8 mouse cellular contexts compared by ENCODE assay signal in genomic region chr11:100527066-100527457, GRCm38 (mm10). TPM values are rescaled to one million over a fixed set of nuclear protein-coding genes. Genes with fewer than 3 reads are reported as not detected.
A peak's percentile ranks its signal among the peaks of the same experiment; 100 is the strongest.
DNase-seq lines count a peak whose midpoint lies in the region; ATAC-seq and TF ChIP-seq lines count a peak whose summit lies in the region.

No protein-coding gene starts in this region.

- no peaks in the 10 kb centered on the region for H3K9me3 ChIP-seq in embryonic facial prominence, embryonic 11.5 days (replicated peaks; ENCODE audit: control insufficient read depth, low read length)
- no peaks in the 10 kb centered on the region for H3K9me3 ChIP-seq in limb, embryonic 14.5 days (ENCODE audit: control insufficient read depth, low read length)
- H3K9me3 ChIP-seq in midbrain, embryonic 14.5 days (ENCODE audit: control insufficient read depth, low read length), result no peaks in the 10 kb centered on the region

- peak overlapping the region; percentile 89 for H3K4me3 ChIP-seq in embryonic facial prominence, embryonic 11.5 days (ENCODE audit: low read depth, low read length)
- H3K4me3 ChIP-seq in limb, embryonic 14.5 days (replicated peaks; ENCODE audit: low read length), result peak overlapping the region; percentile 83
- peak overlapping the region; percentile 90 for H3K4me3 ChIP-seq in midbrain, embryonic 14.5 days (replicated peaks; ENCODE audit: low read depth, low read length)

- H3K27me3 ChIP-seq in embryonic facial prominence, embryonic 11.5 days (ENCODE audit: control insufficient read depth, insufficient read depth, low read length), result no peaks in the 10 kb centered on the region
- H3K27me3 ChIP-seq in limb, embryonic 14.5 days (ENCODE audit: control insufficient read depth, insufficient read depth, low read length), result no peaks in the 10 kb centered on the region
- H3K27me3 ChIP-seq in midbrain, embryonic 14.5 days (ENCODE audit: control insufficient read depth, insufficient read depth, low read length), result no peaks in the 10 kb centered on the region

- H3K36me3 ChIP-seq in embryonic facial prominence, embryonic 11.5 days (replicated peaks; ENCODE audit: control insufficient read depth, insufficient read depth, low read depth, low read length), result peaks cover 10% of the 10 kb centered on the region
- peaks cover 19% of the 10 kb centered on the region for H3K36me3 ChIP-seq in limb, embryonic 14.5 days (ENCODE audit: control insufficient read depth, insufficient read depth, low read length)
- peaks cover 22% of the 10 kb centered on the region for H3K36me3 ChIP-seq in midbrain, embryonic 14.5 days (ENCODE audit: control insufficient read depth, insufficient read depth, low read length)

- peak; percentile 57 for ATAC-seq in embryonic facial prominence, embryonic 11.5 days (replicated peaks; ENCODE audit: insufficient number of reproducible peaks, low FRiP score, low TSS enrichment, low read depth)
- peak; percentile 21 for ATAC-seq in granulocyte monocyte progenitor cell, adult 5-6 weeks (replicated peaks; ENCODE audit: poor library complexity, severe bottlenecking)
- peak; percentile 16 for ATAC-seq in limb, embryonic 14.5 days (ENCODE audit: low FRiP score, low read depth)
- peak; percentile 58 for ATAC-seq in midbrain, embryonic 14.5 days (ENCODE audit: low FRiP score, low TSS enrichment)

- peak overlapping the region; percentile 82 for H3K27ac ChIP-seq in embryonic facial prominence, embryonic 11.5 days (replicated peaks; ENCODE audit: low read depth, low read length)
- peak overlapping the region; percentile 88 for H3K27ac ChIP-seq in limb, embryonic 14.5 days (replicated peaks; ENCODE audit: low read depth, low read length)
- H3K27ac ChIP-seq in midbrain, embryonic 14.5 days (replicated peaks; ENCODE audit: low read depth, low read length), result peak overlapping the region; percentile 91

- peak overlapping the region; percentile 84 for H3K9ac ChIP-seq in embryonic facial prominence, embryonic 11.5 days (replicated peaks; ENCODE audit: low read length)
- H3K9ac ChIP-seq in limb, embryonic 14.5 days (ENCODE audit: low read depth, low read length, severe bottlenecking), result peak overlapping the region; percentile 83
- H3K9ac ChIP-seq in midbrain, embryonic 14.5 days (replicated peaks; ENCODE audit: low read length), result peak overlapping the region; percentile 79

- H3K4me1 ChIP-seq in embryonic facial prominence, embryonic 11.5 days (ENCODE audit: control insufficient read depth, insufficient read depth, low read length), result peaks cover 5% of the 10 kb centered on the region; the same call in 1 of the 2 replicates
- peaks cover 20% of the 10 kb centered on the region for H3K4me1 ChIP-seq in limb, embryonic 14.5 days (ENCODE audit: control insufficient read depth, insufficient read depth, low read length)
- H3K4me1 ChIP-seq in midbrain, embryonic 14.5 days (ENCODE audit: control insufficient read depth, insufficient read depth, low read length), result peaks cover 25% of the 10 kb centered on the region

- TF ChIP-seq POLR2A in limb, embryonic 14.5 days (IDR thresholded peaks at IDR 0.05; ENCODE audit: borderline replicate concordance, extremely low read depth, insufficient read depth, insufficient read length), result no peak

- H3K4me2 ChIP-seq in embryonic facial prominence, embryonic 11.5 days (ENCODE audit: low read depth, low read length), result peak overlapping the region; percentile 89
- peak overlapping the region; percentile 88 for H3K4me2 ChIP-seq in limb, embryonic 14.5 days (replicated peaks; ENCODE audit: low read depth, low read length, severe bottlenecking)
- peak overlapping the region; percentile 96 for H3K4me2 ChIP-seq in midbrain, embryonic 14.5 days (ENCODE audit: low read length)

- WGBS in embryonic facial prominence, embryonic 11.5 days, result 0% methylated on average over 26 of the region's 26 CpGs
- under 1% methylated on average over 26 of the region's 26 CpGs for WGBS in limb, embryonic 14.5 days
- WGBS in midbrain, embryonic 14.5 days, result under 1% methylated on average over 26 of the region's 26 CpGs

- peak; percentile 44 to 60 for DNase-seq in thymus, adult 18-20 months
- DNase-seq in thymus, postnatal 25 days, result no peak
- DNase-seq in embryonic facial prominence, embryonic 11.5 days (ENCODE audit: low spot score), result peak; percentile 71
- peak; percentile 78 for DNase-seq in kidney, adult 9 months
- DNase-seq in limb, embryonic 14.5 days (ENCODE audit: low spot score), result peak; percentile 40
- peak; percentile 80 for DNase-seq in midbrain, embryonic 14.5 days
- peak; percentile 48 to 58 for DNase-seq in spleen, postnatal 36 days (ENCODE audit: low spot score in 2 of 2)

RNA-seq across cellular contexts. Expression of gene Acly, which starts 0.7 kb away (rescaled TPM):
- 200 and 210 TPM in 2 replicates for polyA plus RNA-seq in embryonic facial prominence, embryonic 11.5 days (2014; fragmentation: Nextera tagmentation; extraction: Ambion mirVana)
- total RNA-seq in granulocyte monocyte progenitor cell, adult 5-6 weeks (2014; fragmentation: Nextera tagmentation), result 93.5 and 98.0 TPM in 2 replicates
- 101 and 107 TPM in 2 replicates for total RNA-seq in granulocyte monocyte progenitor cell, adult 5-6 weeks (2017)
- polyA plus RNA-seq in limb, embryonic 14.5 days (2012; rRNA removed), result 108 and 118 TPM in 2 replicates
- polyA plus RNA-seq in limb, embryonic 14.5 days (2014; fragmentation: Nextera tagmentation; extraction: Ambion mirVana), result 156 and 159 TPM in 2 replicates
- 161 and 219 TPM in 2 replicates for polyA plus RNA-seq in midbrain, embryonic 14.5 days (2014; fragmentation: Nextera tagmentation; extraction: Ambion mirVana)

RNA-seq across cellular contexts. Expression of gene Ttc25, which starts 18.3 kb away (rescaled TPM):
- 0.79 and 1.4 TPM in 2 replicates for polyA plus RNA-seq in embryonic facial prominence, embryonic 11.5 days (2014; fragmentation: Nextera tagmentation; extraction: Ambion mirVana)
- 3.7 TPM in 1 of 2 replicates, not detected in the other for total RNA-seq in granulocyte monocyte progenitor cell, adult 5-6 weeks (2014; fragmentation: Nextera tagmentation)
- total RNA-seq in granulocyte monocyte progenitor cell, adult 5-6 weeks (2017), result 0.31 TPM in 1 of 2 replicates, not detected in the other
- 0.42 and 0.55 TPM in 2 replicates for polyA plus RNA-seq in limb, embryonic 14.5 days (2012; rRNA removed)
- polyA plus RNA-seq in limb, embryonic 14.5 days (2014; fragmentation: Nextera tagmentation; extraction: Ambion mirVana), result 0.14 and 0.40 TPM in 2 replicates
- 1.9 and 2.5 TPM in 2 replicates for polyA plus RNA-seq in midbrain, embryonic 14.5 days (2014; fragmentation: Nextera tagmentation; extraction: Ambion mirVana)

RNA-seq across cellular contexts. Expression of gene Cnp, which starts 47.6 kb away (rescaled TPM):
- polyA plus RNA-seq in embryonic facial prominence, embryonic 11.5 days (2014; fragmentation: Nextera tagmentation; extraction: Ambion mirVana), result 20.0 and 23.6 TPM in 2 replicates
- 27.9 and 31.0 TPM in 2 replicates for total RNA-seq in granulocyte monocyte progenitor cell, adult 5-6 weeks (2014; fragmentation: Nextera tagmentation)
- 16.2 and 20.9 TPM in 2 replicates for total RNA-seq in granulocyte monocyte progenitor cell, adult 5-6 weeks (2017)
- polyA plus RNA-seq in limb, embryonic 14.5 days (2012; rRNA removed), result 15.9 and 17.0 TPM in 2 replicates
- polyA plus RNA-seq in limb, embryonic 14.5 days (2014; fragmentation: Nextera tagmentation; extraction: Ambion mirVana), result 21.3 and 26.0 TPM in 2 replicates
- polyA plus RNA-seq in midbrain, embryonic 14.5 days (2014; fragmentation: Nextera tagmentation; extraction: Ambion mirVana), result 24.8 and 28.7 TPM in 2 replicates

RNA-seq across cellular contexts. Expression of gene Klhl11, which starts 54.5 kb away (rescaled TPM):
- 13.1 and 13.2 TPM in 2 replicates for polyA plus RNA-seq in embryonic facial prominence, embryonic 11.5 days (2014; fragmentation: Nextera tagmentation; extraction: Ambion mirVana)
- 7.0 and 10.1 TPM in 2 replicates for total RNA-seq in granulocyte monocyte progenitor cell, adult 5-6 weeks (2014; fragmentation: Nextera tagmentation)
- total RNA-seq in granulocyte monocyte progenitor cell, adult 5-6 weeks (2017), result 16.7 and 21.3 TPM in 2 replicates
- 5.5 and 5.8 TPM in 2 replicates for polyA plus RNA-seq in limb, embryonic 14.5 days (2012; rRNA removed)
- polyA plus RNA-seq in limb, embryonic 14.5 days (2014; fragmentation: Nextera tagmentation; extraction: Ambion mirVana), result 11.5 and 12.5 TPM in 2 replicates
- polyA plus RNA-seq in midbrain, embryonic 14.5 days (2014; fragmentation: Nextera tagmentation; extraction: Ambion mirVana), result 17.6 and 18.8 TPM in 2 replicates
